Comparison of ENCODE assay signal across 10 mouse cellular contexts in genomic region chr11:117347256-117347655, GRCm38 (mm10).
DNase-seq lines count a peak whose midpoint lies in the region; ATAC-seq and TF ChIP-seq lines count a peak whose summit lies in the region.
"Had no signal": no experiment of that assay in that cellular context is flagged by ENCODE, and none has a peak within 500 bp of the region (broad histone marks: within the 10 kb centered on the region; RNA-seq: fewer than 3 reads in every experiment).

No protein-coding gene starts in this region.

- DNase-seq in liver, postnatal 0 days: no peak
- no peak for DNase-seq in forebrain, embryonic 11.5 days (ENCODE audit: low spot score)
- no peak for DNase-seq in ovary, postnatal 10 days (ENCODE audit: low spot score)
- no peak for DNase-seq in kidney, postnatal 10 days
- DNase-seq: cerebellum, postnatal 10 days; heart, postnatal 10 days; thymus, postnatal 14 days had no signal

- H3K9me3 ChIP-seq in liver, postnatal 0 days (ENCODE audit: low read length): no peaks in the 10 kb centered on the region
- no peaks in the 10 kb centered on the region for H3K9me3 ChIP-seq in liver, embryonic 12.5 days (replicated peaks)
- H3K9me3 ChIP-seq in forebrain, embryonic 11.5 days (ENCODE audit: control insufficient read depth, low read length): no peaks in the 10 kb centered on the region
- H3K9me3 ChIP-seq in intestine, embryonic 16.5 days (ENCODE audit: control insufficient read depth, low read length): no peaks in the 10 kb centered on the region
- H3K9me3 ChIP-seq in neural tube, embryonic 15.5 days (replicated peaks): no peaks in the 10 kb centered on the region

- no peak overlapping the region for H3K4me3 ChIP-seq in liver, postnatal 0 days (ENCODE audit: low read depth, low read length)
- no peak overlapping the region for H3K4me3 ChIP-seq in liver, embryonic 12.5 days
- H3K4me3 ChIP-seq in forebrain, embryonic 11.5 days (ENCODE audit: low read depth, low read length): no peak overlapping the region
- no peak overlapping the region for H3K4me3 ChIP-seq in intestine, embryonic 16.5 days (ENCODE audit: low read length)
- H3K4me3 ChIP-seq in neural tube, embryonic 15.5 days (replicated peaks): no peak overlapping the region

- no peaks in the 10 kb centered on the region for H3K27me3 ChIP-seq in liver, postnatal 0 days (ENCODE audit: insufficient read depth, low read length)
- H3K27me3 ChIP-seq in liver, embryonic 12.5 days (replicated peaks): no peaks in the 10 kb centered on the region
- H3K27me3 ChIP-seq in forebrain, embryonic 11.5 days (ENCODE audit: control insufficient read depth, insufficient read depth, low read length): no peaks in the 10 kb centered on the region
- no peaks in the 10 kb centered on the region for H3K27me3 ChIP-seq in intestine, embryonic 16.5 days (replicated peaks; ENCODE audit: control insufficient read depth, insufficient read depth, low read length)
- no peaks in the 10 kb centered on the region for H3K27me3 ChIP-seq in neural tube, embryonic 15.5 days (replicated peaks)

- no peak overlapping the region for H3K4me2 ChIP-seq in liver, postnatal 0 days (ENCODE audit: low read depth, low read length)
- H3K4me2 ChIP-seq in liver, embryonic 12.5 days: no peak overlapping the region
- no peak overlapping the region for H3K4me2 ChIP-seq in forebrain, embryonic 11.5 days (ENCODE audit: low read depth, low read length, severe bottlenecking)
- H3K4me2 ChIP-seq in intestine, embryonic 16.5 days (ENCODE audit: low read depth, low read length): no peak overlapping the region
- peak overlapping the region; percentile 22; the same call in 1 of the 2 replicates for H3K4me2 ChIP-seq in neural tube, embryonic 15.5 days

- H3K4me1 ChIP-seq in liver, postnatal 0 days (ENCODE audit: insufficient read depth): peaks cover 68% of the 10 kb centered on the region
- peaks cover 79% of the 10 kb centered on the region for H3K4me1 ChIP-seq in liver, embryonic 12.5 days
- H3K4me1 ChIP-seq in forebrain, embryonic 11.5 days (replicated peaks; ENCODE audit: control insufficient read depth, insufficient read depth, low read length): peaks cover 45% of the 10 kb centered on the region
- H3K4me1 ChIP-seq in intestine, embryonic 16.5 days (ENCODE audit: control insufficient read depth, insufficient read depth, low read length): peaks cover 78% of the 10 kb centered on the region
- peaks cover 76% of the 10 kb centered on the region for H3K4me1 ChIP-seq in neural tube, embryonic 15.5 days

- 0 out of 2 replicates have a peak overlapping the region, but pooled peaks have one; percentile 5 for H3K27ac ChIP-seq in liver, postnatal 0 days (ENCODE audit: low read depth)
- H3K27ac ChIP-seq in liver, embryonic 12.5 days: no peak overlapping the region
- 0 out of 2 replicates have a peak overlapping the region, but pooled peaks have one; percentile 25 for H3K27ac ChIP-seq in forebrain, embryonic 11.5 days (ENCODE audit: low read depth, low read length)
- peak overlapping the region; percentile 59; the same call in 1 of the 2 replicates for H3K27ac ChIP-seq in intestine, embryonic 16.5 days (ENCODE audit: low read length)
- H3K27ac ChIP-seq in neural tube, embryonic 15.5 days (replicated peaks): peak overlapping the region; percentile 81

- 75% methylated on average over 4 of the region's 4 CpGs for WGBS in liver, postnatal 0 days (ENCODE audit: insufficient replicate concordance)
- 67% methylated on average over 4 of the region's 4 CpGs for WGBS in liver, embryonic 12.5 days (ENCODE audit: insufficient replicate concordance)
- WGBS in forebrain, embryonic 11.5 days: 85% methylated on average over 4 of the region's 4 CpGs
- 77% methylated on average over 4 of the region's 4 CpGs for WGBS in intestine, embryonic 16.5 days
- 73% methylated on average over 4 of the region's 4 CpGs for WGBS in neural tube, embryonic 15.5 days

- no peak for TF ChIP-seq EP300 in liver, postnatal 0 days (IDR thresholded peaks at IDR 0.05; ENCODE audit: low read depth)

- TF ChIP-seq CTCF in liver, postnatal 0 days (IDR thresholded peaks at IDR 0.05; ENCODE audit: low read depth): no peak

- peaks cover 14% of the 10 kb centered on the region for H3K36me3 ChIP-seq in liver, postnatal 0 days (replicated peaks; ENCODE audit: insufficient read depth, low read length)
- peaks cover 17% of the 10 kb centered on the region for H3K36me3 ChIP-seq in liver, embryonic 12.5 days
- H3K36me3 ChIP-seq in forebrain, embryonic 11.5 days (ENCODE audit: control insufficient read depth, insufficient read depth, low read length): peaks cover 9% of the 10 kb centered on the region
- peaks cover 11% of the 10 kb centered on the region for H3K36me3 ChIP-seq in intestine, embryonic 16.5 days (ENCODE audit: control insufficient read depth, insufficient read depth, low read length)
- peaks cover 10% of the 10 kb centered on the region for H3K36me3 ChIP-seq in neural tube, embryonic 15.5 days

- no peak for ATAC-seq in liver, postnatal 0 days
- no peak for ATAC-seq in liver, embryonic 12.5 days
- ATAC-seq in forebrain, embryonic 11.5 days (replicated peaks; ENCODE audit: low FRiP score): no peak
- no peak for ATAC-seq in intestine, embryonic 16.5 days
- no peak for ATAC-seq in neural tube, embryonic 15.5 days (ENCODE audit: low FRiP score)

- no peak overlapping the region for H3K9ac ChIP-seq in liver, postnatal 0 days (replicated peaks)
- no peak overlapping the region for H3K9ac ChIP-seq in liver, embryonic 12.5 days
- H3K9ac ChIP-seq in forebrain, embryonic 11.5 days (ENCODE audit: low read length): 0 out of 2 replicates have a peak overlapping the region, but pooled peaks have one; percentile 16
- H3K9ac ChIP-seq in intestine, embryonic 16.5 days (ENCODE audit: low read depth, low read length): 0 out of 2 replicates have a peak overlapping the region, but pooled peaks have one; percentile 28
- no peak overlapping the region for H3K9ac ChIP-seq in neural tube, embryonic 15.5 days (replicated peaks)

Comparison
In these comparisons a context has a peak if more than half of its experiments do, and no peak if none do; other contexts are left out.
1. H3K9ac ChIP-seq: peak in forebrain, embryonic 11.5 days (single experiment) and intestine, embryonic 16.5 days (single experiment); none in liver, postnatal 0 days (single experiment), liver, embryonic 12.5 days (single experiment) and neural tube, embryonic 15.5 days (single experiment).